ENCODE assay signal across 12 mouse cellular contexts in genomic region chr3:147228663-147229062, GRCm38 (mm10).
A peak's percentile ranks its signal among the peaks of the same experiment; 100 is the strongest.
DNase-seq lines count a peak whose midpoint lies in the region; ATAC-seq and TF ChIP-seq lines count a peak whose summit lies in the region.
"Had no signal": no experiment of that assay in that cellular context is flagged by ENCODE, and none has a peak within 500 bp of the region (broad histone marks: within the 10 kb centered on the region; RNA-seq: fewer than 3 reads in every experiment).

No protein-coding gene starts in this region.

- no peak overlapping the region for H3K4me2 ChIP-seq in lung, embryonic 14.5 days
- H3K4me2 ChIP-seq in intestine, embryonic 16.5 days (ENCODE audit: low read depth, low read length) = no peak overlapping the region
- H3K4me2 ChIP-seq: heart, embryonic 15.5 days had no signal

- TF ChIP-seq POLR2A in lung, adult 2 months (IDR thresholded peaks at IDR 0.05; ENCODE audit: borderline replicate concordance, extremely low read depth, low read depth, low read length) = no peak

- H3K4me1 ChIP-seq in lung, embryonic 14.5 days (ENCODE audit: insufficient read depth) = no peaks in the 10 kb centered on the region; the same call in 1 of the 2 replicates
- no peaks in the 10 kb centered on the region for H3K4me1 ChIP-seq in lung, adult 2 months (ENCODE audit: control insufficient read depth, insufficient read depth, low read length)
- no peaks in the 10 kb centered on the region for H3K4me1 ChIP-seq in intestine, embryonic 16.5 days (ENCODE audit: control insufficient read depth, insufficient read depth, low read length)
- H3K4me1 ChIP-seq: forebrain, embryonic 10.5 days; heart, embryonic 15.5 days had no signal

- TF ChIP-seq CTCF in lung, embryonic 14.5 days (IDR thresholded peaks at IDR 0.05; ENCODE audit: low read depth) = no peak
- no peak for TF ChIP-seq CTCF in lung, adult 2 months (IDR thresholded peaks at IDR 0.05; ENCODE audit: insufficient read depth, low read length)

- H3K9ac ChIP-seq in lung, embryonic 14.5 days = no peak overlapping the region
- no peak overlapping the region for H3K9ac ChIP-seq in intestine, embryonic 16.5 days (ENCODE audit: low read depth, low read length)
- H3K9ac ChIP-seq: heart, embryonic 15.5 days; liver, embryonic 14.5 days had no signal

- H3K9me3 ChIP-seq in lung, embryonic 14.5 days (ENCODE audit: low read depth, low read length) = no peaks in the 10 kb centered on the region
- no peaks in the 10 kb centered on the region for H3K9me3 ChIP-seq in intestine, embryonic 16.5 days (ENCODE audit: control insufficient read depth, low read length)
- H3K9me3 ChIP-seq: forebrain, embryonic 10.5 days; heart, embryonic 15.5 days had no signal

- H3K4me3 ChIP-seq in lung, embryonic 14.5 days (ENCODE audit: low read depth, low read length) = no peak overlapping the region
- H3K4me3 ChIP-seq in lung, adult 2 months (replicated peaks; ENCODE audit: extremely low read depth, low read depth, low read length) = no peak overlapping the region
- no peak overlapping the region for H3K4me3 ChIP-seq in intestine, embryonic 16.5 days (ENCODE audit: low read length)
- H3K4me3 ChIP-seq: forebrain, embryonic 10.5 days; heart, embryonic 15.5 days had no signal

- peak; percentile 81 for DNase-seq in lung, embryonic 14.5 days
- no peak for DNase-seq in lung, adult 2 months
- peak; percentile 47 to 48 for DNase-seq in layer of hippocampus, postnatal 10 days (ENCODE audit: low spot score in 2 of 2)
- DNase-seq in lung, postnatal 25 days (ENCODE audit: low spot score) = peak; percentile 6
- DNase-seq in T-cell, adult 2 months (ENCODE audit: low spot score) = no peak
- DNase-seq: kidney, postnatal 25 days had no signal

- H3K36me3 ChIP-seq in lung, embryonic 14.5 days (ENCODE audit: insufficient read depth) = no peaks in the 10 kb centered on the region
- H3K36me3 ChIP-seq in intestine, embryonic 16.5 days (ENCODE audit: control insufficient read depth, insufficient read depth, low read length) = no peaks in the 10 kb centered on the region
- H3K36me3 ChIP-seq: forebrain, embryonic 10.5 days; heart, embryonic 15.5 days had no signal

- ATAC-seq in lung, embryonic 14.5 days (ENCODE audit: insufficient read depth) = peak; percentile 58; the same call in 1 of the 2 replicates
- ATAC-seq in intestine, embryonic 16.5 days = no peak
- ATAC-seq in erythroblast, adult 5-6 weeks (replicated peaks; ENCODE audit: low FRiP score, poor library complexity, severe bottlenecking) = no peak
- ATAC-seq: inflammation-experienced regulatory T-cells, adult 6 months had no signal

- 42% methylated on average over 2 of the region's 2 CpGs for WGBS in lung, embryonic 14.5 days
- 87% methylated on average over 2 of the region's 2 CpGs for WGBS in lung, adult 2 months
- 52% methylated on average over 2 of the region's 2 CpGs for WGBS in intestine, embryonic 16.5 days

- 0 out of 2 replicates have a peak overlapping the region, but pooled peaks have one; percentile 38 for H3K27ac ChIP-seq in lung, embryonic 14.5 days (ENCODE audit: low read depth)
- no peak overlapping the region for H3K27ac ChIP-seq in intestine, embryonic 16.5 days (ENCODE audit: low read length)
- H3K27ac ChIP-seq: forebrain, embryonic 10.5 days; heart, embryonic 15.5 days; liver, embryonic 14.5 days had no signal

- no peaks in the 10 kb centered on the region for H3K27me3 ChIP-seq in lung, embryonic 14.5 days (ENCODE audit: insufficient read depth, low read length)
- no peaks in the 10 kb centered on the region for H3K27me3 ChIP-seq in intestine, embryonic 16.5 days (replicated peaks; ENCODE audit: control insufficient read depth, insufficient read depth, low read length)
- H3K27me3 ChIP-seq: heart, embryonic 15.5 days had no signal

Comparison
In these comparisons a context has a peak if more than half of its experiments do, and no peak if none do; other contexts are left out.
1. DNase-seq: peak in lung, embryonic 14.5 days (single experiment), layer of hippocampus, postnatal 10 days (2 of 2) and lung, postnatal 25 days (single experiment); none in lung, adult 2 months (single experiment) and T-cell, adult 2 months (single experiment).